Mouse (Mus musculus): ENCODE results near the gene Rapgef5.

Rapgef5 gene

GRCm38 (mm10) chr12:117712474-117712873 is 196.2 kb downstream of the Rapgef5 start:
- no peak for DNase-seq (ENCODE audit: low read depth, low spot score)

- DNase-seq (ENCODE audit: low read depth, low spot score): no peak
Measured at GRCm38 (mm10) chr12:117713616-117714015, 197.3 kb downstream of the Rapgef5 start.

DNA sequence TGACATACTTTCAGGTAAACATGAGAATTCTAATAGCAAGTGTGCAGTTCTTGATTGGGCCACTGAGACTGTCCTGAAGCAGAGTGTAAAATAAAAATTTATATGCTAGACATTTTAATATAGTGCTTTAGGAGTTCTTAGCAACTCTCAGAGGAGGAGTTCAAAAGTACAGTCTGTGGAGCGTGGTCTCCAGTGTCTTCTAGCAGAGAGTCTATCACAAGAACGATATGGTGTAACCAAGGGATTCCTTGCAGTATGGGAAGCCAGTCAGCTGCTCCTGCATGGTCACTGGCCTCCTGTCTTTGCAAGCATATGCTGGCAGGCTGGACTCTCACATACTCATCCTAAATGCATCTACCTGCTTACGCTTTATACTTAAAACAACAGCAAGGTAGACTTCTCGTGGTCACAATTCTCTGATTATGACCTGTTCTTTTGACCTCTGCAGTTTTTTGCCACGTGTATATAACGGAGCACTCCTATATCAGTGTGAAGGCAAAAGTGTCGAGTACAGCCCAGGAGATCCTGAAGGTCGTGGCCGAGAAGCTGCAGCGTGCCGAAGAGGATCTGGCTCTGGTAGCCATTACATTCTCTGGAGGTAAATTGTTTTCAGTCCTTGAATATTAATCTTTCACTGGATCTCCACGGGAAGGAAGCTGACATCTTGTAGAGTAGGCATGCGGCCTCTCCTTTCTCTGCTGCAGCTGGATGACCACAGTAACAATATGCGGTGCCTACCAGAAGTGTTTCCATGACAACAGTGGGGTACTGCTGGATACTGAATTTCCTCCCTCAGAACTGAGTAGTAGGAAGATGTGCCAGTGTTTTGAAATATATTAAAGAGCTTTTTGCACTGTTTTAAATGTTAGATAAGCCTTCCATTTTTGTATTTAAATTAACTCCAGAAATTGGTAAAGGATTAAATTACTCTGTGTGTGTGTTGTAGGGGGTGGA is 204.8 kb downstream of the Rapgef5 start:
- DNase-seq (ENCODE audit: low read depth, low spot score): no peak

GRCm38 (mm10) chr12:117721748-117722150 is 205.5 kb downstream of the Rapgef5 start:
- no peak for DNase-seq (ENCODE audit: low read depth, low spot score)

GRCm38 (mm10) chr12:117725011-117725410 is 208.7 kb downstream of the Rapgef5 start:
- no peak for DNase-seq (ENCODE audit: low read depth, low spot score)

DNA sequence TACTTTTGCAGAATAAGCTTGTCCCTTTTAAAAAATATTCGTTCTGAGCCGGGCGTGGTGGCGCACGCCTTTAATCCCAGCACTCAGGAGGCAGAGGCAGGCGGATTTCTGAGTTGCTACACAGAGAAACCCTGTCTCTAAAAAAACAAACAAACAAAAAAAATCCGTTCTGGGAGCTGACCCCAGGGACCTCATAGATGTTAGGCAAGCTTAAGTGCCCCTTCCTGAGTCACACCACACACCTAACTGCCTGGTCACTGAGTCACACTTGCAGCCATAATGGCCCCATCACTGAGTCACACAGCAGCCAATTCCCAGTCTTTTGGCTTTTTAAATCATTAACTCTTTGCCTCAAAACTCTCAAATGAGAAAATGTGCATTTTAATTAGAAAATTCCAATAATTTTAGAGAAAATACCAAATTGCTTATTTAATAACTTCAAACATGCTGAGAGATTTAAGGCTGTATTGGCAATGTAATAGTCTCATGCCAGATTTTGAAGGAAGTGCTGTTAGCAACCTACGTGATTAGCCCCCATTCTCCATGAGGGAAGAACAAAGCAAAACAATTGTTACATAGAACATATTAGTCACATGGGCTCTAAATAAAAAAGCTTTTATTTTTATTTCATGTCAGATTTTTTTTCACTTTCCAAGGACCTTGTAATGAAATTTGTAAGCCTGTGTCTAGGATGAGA is 211.3 kb downstream of the Rapgef5 start:
- DNase-seq (ENCODE audit: low read depth, low spot score): no peak

- DNase-seq (ENCODE audit: low read depth, low spot score): no peak
Measured at GRCm38 (mm10) chr12:117728178-117728611, 211.9 kb downstream of the Rapgef5 start.

GRCm38 (mm10) chr12:117733611-117734010 is 217.3 kb downstream of the Rapgef5 start:
- no peak for DNase-seq (ENCODE audit: low read depth, low spot score)

DNA sequence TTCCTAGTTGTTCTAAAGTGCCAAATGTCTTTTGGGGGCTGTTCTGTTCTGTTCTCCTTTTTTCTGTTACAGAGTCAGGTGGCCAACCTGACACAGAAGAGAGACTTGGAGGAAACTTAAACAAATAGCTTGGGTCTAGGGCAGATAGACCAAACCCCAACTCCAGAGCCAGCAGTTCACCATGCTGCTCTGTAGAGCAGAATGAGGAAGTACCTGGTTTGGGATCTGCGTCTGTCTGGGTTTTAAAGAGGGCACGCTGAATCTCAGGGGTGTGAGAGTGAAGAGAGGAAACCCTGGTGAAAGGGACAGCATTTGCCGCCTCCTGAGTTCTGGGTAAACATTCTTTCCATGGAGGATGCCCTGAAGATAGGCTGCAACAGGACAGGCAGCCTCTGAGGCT is 219.9 kb downstream of the Rapgef5 start:
- DNase-seq (ENCODE audit: low read depth, low spot score): no peak

GRCm38 (mm10) chr12:117736928-117737327 is 220.6 kb downstream of the Rapgef5 start:
- no peak for DNase-seq (ENCODE audit: low read depth, low spot score)

DNA sequence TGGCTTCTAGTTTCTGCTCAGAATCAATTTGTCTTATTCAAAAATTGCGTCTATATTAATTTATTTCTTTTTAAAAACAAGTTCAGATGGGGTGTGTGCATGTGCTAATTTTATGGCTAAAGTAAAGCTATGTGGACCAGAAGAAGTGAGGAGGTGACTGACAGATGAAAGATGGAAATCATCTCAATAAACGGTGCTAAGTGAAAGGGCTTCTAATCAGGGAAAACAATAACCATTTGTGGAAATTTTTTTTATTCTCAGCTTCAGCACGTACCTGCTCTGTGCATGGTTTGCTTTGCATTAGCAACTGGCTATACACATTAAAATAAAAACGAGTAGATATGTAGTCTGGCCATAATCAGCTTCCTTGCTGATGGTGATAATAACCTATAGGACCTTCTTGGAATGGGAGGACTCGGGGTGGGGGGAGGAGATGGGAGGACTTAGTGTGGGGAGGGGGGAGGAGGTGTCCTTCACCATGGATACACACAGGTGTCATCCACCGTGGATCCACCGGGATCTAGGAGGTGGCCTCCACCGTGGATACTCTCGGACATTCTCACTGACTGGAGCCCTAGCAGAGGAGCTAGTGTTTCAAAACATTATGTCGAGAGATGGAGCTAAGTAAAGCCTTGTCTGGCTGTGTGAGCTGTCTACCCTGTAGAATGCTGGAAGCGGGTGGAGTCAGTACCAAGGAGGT is 221.2 kb downstream of the Rapgef5 start:
- DNase-seq (ENCODE audit: low read depth, low spot score): no peak

DNA sequence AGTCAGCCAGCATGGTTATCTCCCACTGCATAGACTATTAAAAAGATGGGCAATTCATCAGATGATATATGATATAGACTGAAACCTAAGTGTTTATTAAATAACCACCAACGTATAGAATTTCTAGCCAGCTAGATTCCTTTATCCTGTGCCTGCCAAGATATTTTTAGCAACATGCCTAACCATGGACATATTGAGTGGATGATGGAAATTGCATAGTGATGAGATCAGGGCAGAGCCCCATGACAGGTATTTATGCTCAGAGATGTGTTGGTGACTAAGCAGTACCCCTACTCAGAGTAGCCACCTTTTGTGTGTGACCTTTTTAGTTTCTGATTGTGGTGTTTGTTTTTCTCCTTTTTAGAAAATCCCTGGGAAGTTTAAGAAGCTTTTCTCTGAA is 226.2 kb downstream of the Rapgef5 start:
- DNase-seq (ENCODE audit: low read depth, low spot score): no peak

DNA sequence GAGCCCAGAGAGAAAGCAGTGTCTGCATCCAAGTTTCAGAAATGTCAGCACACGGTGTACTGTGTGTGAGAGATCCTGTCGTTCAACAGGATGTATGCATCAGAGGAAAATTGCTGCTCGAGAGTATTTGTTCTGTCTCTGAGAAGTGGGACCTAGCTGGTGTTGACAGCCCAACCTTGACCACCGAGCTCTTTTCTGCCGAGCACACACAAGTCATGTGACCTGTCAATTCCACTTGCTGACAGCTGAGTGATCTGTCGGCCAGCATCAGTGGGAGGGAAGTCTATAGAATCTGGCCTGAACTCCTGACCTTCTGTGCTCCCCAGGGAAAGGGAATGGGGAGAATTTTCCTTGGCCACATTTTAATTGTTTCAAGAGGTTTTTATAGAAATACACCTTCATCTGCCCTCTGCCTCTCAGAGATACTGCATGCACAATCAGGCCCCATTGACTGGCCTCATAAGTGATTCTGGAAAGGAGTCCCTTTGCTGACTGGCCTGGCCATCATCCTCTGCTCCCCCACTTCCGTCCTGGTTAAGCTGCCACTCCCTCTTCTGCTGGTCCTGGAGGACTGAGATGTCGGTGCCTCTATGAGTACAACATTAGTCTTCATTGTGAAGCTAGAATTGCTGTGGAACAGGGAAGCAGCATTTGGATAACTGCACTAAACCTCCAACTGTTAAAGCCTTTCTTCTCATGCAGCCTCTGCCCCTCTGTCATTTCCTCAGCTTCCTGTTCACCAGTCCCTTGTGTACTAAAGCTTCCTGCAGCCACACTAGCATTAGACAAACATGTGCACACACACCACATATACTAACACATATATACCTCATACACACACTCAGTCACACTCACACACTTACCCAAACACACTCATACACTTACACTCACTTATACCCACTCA is 228.6 kb downstream of the Rapgef5 start:
- DNase-seq (ENCODE audit: low read depth, low spot score): no peak

GRCm38 (mm10) chr12:117746611-117747010 is 230.3 kb downstream of the Rapgef5 start:
- no peak for DNase-seq (ENCODE audit: low read depth, low spot score)

DNA sequence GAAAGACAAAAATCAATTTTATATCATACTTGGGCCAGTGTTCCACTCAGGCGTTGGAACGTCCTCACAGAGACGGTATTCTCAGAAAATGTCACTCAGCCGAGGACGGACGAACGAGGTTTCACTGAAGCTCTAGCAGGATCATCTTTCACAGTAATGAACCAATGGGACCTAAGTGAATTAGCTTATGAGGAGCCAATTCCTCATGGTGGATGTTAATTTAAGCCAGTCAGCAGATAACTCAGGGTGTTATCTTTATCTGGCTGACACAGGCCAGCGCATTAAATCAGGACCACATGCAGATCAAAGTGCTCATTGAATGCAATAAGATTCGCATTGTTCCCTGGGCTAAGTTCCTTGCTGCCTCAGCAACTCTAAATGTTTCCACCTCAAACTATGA is 234.8 kb downstream of the Rapgef5 start:
- no peak for DNase-seq (ENCODE audit: low read depth, low spot score)

GRCm38 (mm10) chr12:117751520-117752383 is 235.5 kb downstream of the Rapgef5 start:
- no peak for DNase-seq (ENCODE audit: low read depth, low spot score)

DNA sequence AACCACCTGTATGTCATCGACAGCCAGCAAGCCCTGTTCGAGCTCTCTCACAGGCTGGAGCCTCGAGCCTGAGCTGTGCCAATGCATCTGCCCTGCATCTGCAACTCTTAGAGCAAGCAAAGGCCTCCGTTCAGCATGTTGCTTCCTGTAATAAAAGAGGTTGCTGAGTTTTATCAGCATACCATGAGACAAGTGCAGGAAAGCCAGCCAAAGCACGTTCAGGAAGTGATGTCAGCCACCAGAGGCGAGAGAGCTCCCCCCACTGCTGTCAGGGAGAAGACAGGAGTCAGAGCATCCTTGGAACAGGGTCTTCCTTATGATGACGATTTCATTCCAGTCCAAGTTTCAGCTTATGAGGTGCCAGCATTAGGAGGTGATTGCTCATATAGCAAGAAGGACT is 239.7 kb downstream of the Rapgef5 start:
- no peak for DNase-seq (ENCODE audit: low read depth, low spot score)

- no peak for DNase-seq (ENCODE audit: low read depth, low spot score)
Measured at GRCm38 (mm10) chr12:117760373-117760772, 244.1 kb downstream of the Rapgef5 start.

- no peak for DNase-seq (ENCODE audit: low read depth, low spot score)
Measured at GRCm38 (mm10) chr12:117760846-117761245, 244.6 kb downstream of the Rapgef5 start.

GRCm38 (mm10) chr12:117761698-117762097 is 245.4 kb downstream of the Rapgef5 start:
- DNase-seq (ENCODE audit: low read depth, low spot score): no peak
